Mouse (Mus musculus): ENCODE results near the gene Olfr1280.
"Not testable (repeated sequence)": the region's sequence is repeated elsewhere in the genome, so short reads cannot be mapped to it uniquely, and the experiment has no call there.

The Olfr1280 gene

DNA sequence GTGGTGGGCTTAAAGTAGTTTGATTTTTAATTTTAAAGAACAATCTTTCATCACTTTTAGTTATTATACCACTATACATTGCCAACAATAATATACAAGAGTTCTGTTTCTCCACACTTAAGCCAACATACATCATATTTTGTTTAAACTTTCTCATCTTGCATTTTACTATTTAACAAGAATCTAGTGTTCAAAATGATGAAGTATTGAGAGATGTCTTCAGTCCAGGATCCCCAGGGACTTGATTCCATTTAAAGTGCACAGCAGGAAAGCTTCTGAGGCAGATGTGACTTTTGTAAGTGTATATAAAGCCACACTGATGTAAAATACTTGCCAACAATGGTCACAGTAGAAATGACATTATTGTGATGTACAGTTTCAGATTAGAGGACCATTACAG lies at the start of gene Olfr1280:
Gene Olfr1280 (plus strand): TSS at position 301 of the 400 bp plus-strand sequence.
- DNase-seq (ENCODE audit: low spot score in 2 of 2) = no peak

- no peak for DNase-seq (ENCODE audit: low spot score in 2 of 2)
Observed at GRCm38 (mm10) chr2:111274006-111274405, 39.8 kb upstream of the Olfr1280 start, which contains the start of gene Olfr1277. Gene Olfr1277, minus strand, starts transcription at chr2:111274106.

DNA sequence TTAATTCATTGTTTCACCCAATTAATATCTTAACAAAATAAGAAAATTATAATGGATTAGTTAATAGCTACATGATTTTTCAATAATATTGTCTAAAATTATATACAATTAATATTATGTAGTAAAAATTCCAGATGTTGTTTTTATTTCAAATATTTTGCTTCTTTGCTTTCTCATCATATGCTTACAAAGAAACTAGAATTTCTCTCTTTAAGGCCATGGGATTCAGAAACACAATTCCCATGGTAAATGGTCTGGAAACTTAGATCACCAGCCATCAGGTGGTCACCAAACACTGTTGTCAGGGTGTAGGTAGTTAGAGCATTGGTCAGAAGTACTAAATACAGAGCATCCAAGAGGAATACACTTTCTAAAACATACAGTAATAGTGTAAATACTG lies 24.0 kb upstream of the Olfr1280 start, which contains the start of gene Olfr1278:
Gene Olfr1278 (plus strand): TSS at position 301 of the 400 bp plus-strand sequence.
- DNase-seq (ENCODE audit: low spot score in 2 of 2) = no peak

DNA sequence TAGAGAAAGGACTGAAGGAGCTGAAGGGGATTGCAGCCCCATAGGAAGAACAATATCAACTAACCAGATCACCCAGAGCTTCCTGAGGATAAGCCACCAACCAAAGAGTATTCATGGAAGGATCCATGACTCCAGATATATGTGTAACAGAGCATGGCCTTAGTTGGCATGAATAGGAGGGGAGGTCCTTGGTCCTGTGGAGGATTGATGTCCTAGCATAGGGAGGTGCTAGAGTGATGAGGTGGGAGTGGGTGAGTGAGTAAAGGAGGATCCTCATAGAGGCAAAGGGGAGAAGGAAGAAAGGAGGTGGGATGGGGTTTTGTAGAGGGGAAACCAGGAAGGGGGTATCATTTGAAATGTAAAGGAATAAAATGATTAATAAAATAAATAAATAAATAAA lies 15.3 kb upstream of the Olfr1280 start:
- DNase-seq (ENCODE audit: low spot score in 2 of 2) = no peak

GRCm38 (mm10) chr2:111300374-111300773 lies 13.4 kb upstream of the Olfr1280 start, which contains the start of gene Olfr1279:
Gene Olfr1279, plus strand, starts transcription at chr2:111300635.
- no peak for DNase-seq (ENCODE audit: low spot score in 2 of 2)

GRCm38 (mm10) chr2:111326220-111326619 lies 12.4 kb downstream of the Olfr1280 start, which contains the start of gene Olfr1281:
Gene Olfr1281, plus strand, starts transcription at chr2:111326520.
- DNase-seq (ENCODE audit: low spot score in 2 of 2) = no peak

DNA sequence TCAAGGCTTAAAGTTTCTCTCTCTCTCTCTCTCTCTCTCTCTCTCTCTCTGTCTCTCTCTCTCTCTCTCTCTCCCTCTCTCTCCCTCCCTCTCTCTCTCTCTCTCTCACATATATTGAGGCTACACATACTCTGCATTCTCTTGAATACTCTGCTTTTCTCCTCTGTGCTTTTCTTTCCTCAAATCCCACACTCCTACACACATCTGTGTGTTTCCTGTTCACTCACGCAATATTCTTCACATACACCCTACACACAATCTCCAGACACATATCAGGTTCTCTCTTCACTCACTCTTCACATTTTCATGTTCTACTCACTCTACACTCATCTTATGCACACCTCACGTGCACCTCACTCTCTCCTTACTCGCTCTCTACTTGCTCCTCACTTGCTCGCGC lies 19.9 kb downstream of the Olfr1280 start:
- not testable (repeated sequence) for DNase-seq (ENCODE audit: low spot score in 2 of 2)

DNA sequence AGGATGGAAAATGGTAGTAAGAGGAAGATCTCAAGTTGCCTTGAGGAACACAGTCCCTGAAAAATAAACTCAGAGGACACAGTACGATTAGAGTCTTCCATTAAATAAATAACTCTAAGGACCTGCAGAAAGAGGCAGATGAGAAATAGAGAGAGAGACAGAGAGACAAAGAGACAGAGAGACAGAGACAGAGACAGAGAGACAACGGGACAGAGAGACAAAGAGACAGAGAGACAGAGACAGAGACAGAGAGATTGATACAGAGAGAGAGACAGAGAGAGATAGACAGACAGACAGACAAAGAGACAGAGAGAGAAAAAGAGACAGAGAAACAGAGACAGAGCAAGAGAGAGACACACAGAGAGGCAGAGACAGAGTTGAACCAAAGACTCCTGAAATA lies 22.2 kb downstream of the Olfr1280 start, which contains the start of gene Olfr1282:
Gene Olfr1282 (minus strand): TSS at position 101 of the 400 bp plus-strand sequence.
- DNase-seq (ENCODE audit: low spot score in 2 of 2) = no peak

- no peak for DNase-seq (ENCODE audit: low spot score in 2 of 2)
Observed at GRCm38 (mm10) chr2:111366490-111366889, 52.7 kb downstream of the Olfr1280 start, which contains the start of gene Olfr1283. Gene Olfr1283, plus strand, starts transcription at chr2:111366790.

- no peak for DNase-seq (ENCODE audit: low spot score in 2 of 2)
Observed at GRCm38 (mm10) chr2:111375222-111375621, 61.4 kb downstream of the Olfr1280 start, which contains the start of gene Olfr1284. Gene Olfr1284, plus strand, starts transcription at chr2:111375522.
